Mouse (Mus musculus) lung, embryonic 15.5 days (tissue): ENCODE measurements at regions not wholly inside any gene's neighbourhood (a gene's known extent, or its start where the extent isn't known, plus 50 kb on each side); places are given as distances from the start of the nearest gene placed in this dataset.

Experiments used
- ATAC-seq: fragments of 200-750 bp; cut with Nextera tagmentation; 2 replicates; pipeline ENCODE4 v1.8.0; 2017; ENCODE audit warnings: moderate number of reproducible peaks, borderline replicate concordance; ENCODE audit not compliant: low FRiP score, low TSS enrichment; ENCODE audit errors: extremely low read depth
- H3K27ac ChIP-seq: fragments of 300-500 bp; sonication (generic); 2 replicates; pipeline ENCODE4 v1.5.1; 2015; ENCODE audit warnings: moderate library complexity, mild to moderate bottlenecking, inconsistent platforms
- H3K27me3 ChIP-seq: fragments of 300-500 bp; sonication (generic); 2 replicates; pipeline ENCODE4 v1.6.1; 2015; ENCODE audit warnings: inconsistent platforms
- H3K36me3 ChIP-seq: fragments of 300-500 bp; sonication (generic); 2 replicates; pipeline ENCODE4 v1.6.1; 2015; ENCODE audit warnings: inconsistent platforms
- H3K4me1 ChIP-seq: fragments of 300-500 bp; sonication (generic); 2 replicates; pipeline ENCODE4 v1.6.1; 2015; ENCODE audit warnings: inconsistent platforms
- H3K4me2 ChIP-seq: fragments of 300-500 bp; sonication (generic); 2 replicates; pipeline ENCODE4 v1.6.1; 2015; ENCODE audit warnings: inconsistent platforms, mild to moderate bottlenecking, moderate library complexity
- H3K4me3 ChIP-seq: fragments of 300-500 bp; sonication (generic); 2 replicates; pipeline ENCODE4 v1.5.1; 2015; ENCODE audit warnings: mild to moderate bottlenecking, inconsistent platforms
- H3K9ac ChIP-seq: fragments of 300-500 bp; sonication (generic); 2 replicates; pipeline ENCODE4 v1.6.1; 2015; ENCODE audit warnings: inconsistent platforms
- H3K9me3 ChIP-seq: fragments of 300-500 bp; sonication (generic); 2 replicates; pipeline ENCODE4 v1.6.1; 2016; ENCODE audit warnings: inconsistent platforms
- WGBS: fragments of 180-500 bp; shearing (Covaris S2); methylation state at CpG from one replicate; pipeline ENCODE4 v1.1.7; 2015; 5-methylcytosine and 5-hydroxymethylcytosine counted together

- Histone ChIP-seq H3K4me2 (no peak overlapping the region), H3K27me3 (no peaks in the 10 kb centered on the region), H3K9ac (no peak overlapping the region), H3K36me3 (no peaks in the 10 kb centered on the region), H3K4me3 (no peak overlapping the region), H3K4me1 (no peaks in the 10 kb centered on the region), H3K9me3 (no peaks in the 10 kb centered on the region), H3K27ac (no peak overlapping the region)
- WGBS = 55% methylated on average over 2 of the region's 2 CpGs
- ATAC-seq = no peak
Observed at GRCm38 (mm10) chr3:148422205-148422604, 568.1 kb downstream of the Adgrl2 start.

GRCm38 (mm10) chr3:148420303-148420702 is 570.1 kb downstream of the Adgrl2 start:
- no peak overlapping the region for H3K27ac ChIP-seq
- H3K36me3 ChIP-seq = no peaks in the 10 kb centered on the region
- H3K4me2 ChIP-seq = no peak overlapping the region
- no peak for ATAC-seq
- no peaks in the 10 kb centered on the region for H3K4me1 ChIP-seq
- no peaks in the 10 kb centered on the region for H3K27me3 ChIP-seq
- H3K9ac ChIP-seq = no peak overlapping the region
- no peak overlapping the region for H3K4me3 ChIP-seq
- H3K9me3 ChIP-seq = no peaks in the 10 kb centered on the region
- 83% methylated on average over 5 of the region's 5 CpGs for WGBS

- Histone ChIP-seq H3K27me3 (no peaks in the 10 kb centered on the region), H3K4me2 (no peak overlapping the region), H3K4me3 (no peak overlapping the region), H3K9me3 (no peaks in the 10 kb centered on the region), H3K4me1 (no peaks in the 10 kb centered on the region), H3K27ac (no peak overlapping the region), H3K9ac (no peak overlapping the region), H3K36me3 (no peaks in the 10 kb centered on the region)
- WGBS = 74% methylated on average over 2 of the region's 2 CpGs
- no peak for ATAC-seq
Observed at GRCm38 (mm10) chr3:148419462-148420074, 570.8 kb downstream of the Adgrl2 start.

GRCm38 (mm10) chr3:148418067-148418466 is 572.3 kb downstream of the Adgrl2 start:
- Histone ChIP-seq H3K4me1 (no peaks in the 10 kb centered on the region), H3K9me3 (no peaks in the 10 kb centered on the region), H3K4me3 (no peak overlapping the region), H3K27me3 (no peaks in the 10 kb centered on the region), H3K27ac (no peak overlapping the region), H3K9ac (no peak overlapping the region), H3K4me2 (peak overlapping the region; percentile 13; the same call in 1 of the 2 replicates), H3K36me3 (no peaks in the 10 kb centered on the region)
- 5% methylated on average over 6 of the region's 6 CpGs for WGBS
- no peak for ATAC-seq

- no peak for ATAC-seq
- H3K4me1 ChIP-seq = no peaks in the 10 kb centered on the region
- H3K9me3 ChIP-seq = no peaks in the 10 kb centered on the region
- no peaks in the 10 kb centered on the region for H3K27me3 ChIP-seq
- H3K4me2 ChIP-seq = no peak overlapping the region
- H3K36me3 ChIP-seq = no peaks in the 10 kb centered on the region
- H3K4me3 ChIP-seq = no peak overlapping the region
- H3K9ac ChIP-seq = no peak overlapping the region
- H3K27ac ChIP-seq = no peak overlapping the region
- WGBS = 76% methylated on average over 7 of the region's 7 CpGs
Observed at GRCm38 (mm10) chr3:148415443-148415842, 574.9 kb downstream of the Adgrl2 start.

- no peak overlapping the region for H3K9ac ChIP-seq
- ATAC-seq = no peak
- no peak overlapping the region for H3K4me2 ChIP-seq
- no peaks in the 10 kb centered on the region for H3K36me3 ChIP-seq
- peaks cover 8% of the 10 kb centered on the region; the same call in 1 of the 2 replicates for H3K4me1 ChIP-seq
- no peak overlapping the region for H3K4me3 ChIP-seq
- H3K27me3 ChIP-seq = no peaks in the 10 kb centered on the region
- WGBS = 49% methylated on average over 1 of the region's 1 CpGs
- H3K9me3 ChIP-seq = no peaks in the 10 kb centered on the region
- no peak overlapping the region for H3K27ac ChIP-seq
Observed at GRCm38 (mm10) chr3:148413027-148413426, 577.3 kb downstream of the Adgrl2 start.

GRCm38 (mm10) chr3:148412191-148412590 is 578.2 kb downstream of the Adgrl2 start:
- no peaks in the 10 kb centered on the region for H3K36me3 ChIP-seq
- H3K27ac ChIP-seq = no peak overlapping the region
- WGBS = 59% methylated on average over 1 of the region's 1 CpGs

GRCm38 (mm10) chr3:148398349-148398748 is 592.0 kb downstream of the Adgrl2 start:
- Histone ChIP-seq H3K27ac (no peak overlapping the region), H3K4me2 (no peak overlapping the region), H3K36me3 (no peaks in the 10 kb centered on the region), H3K4me3 (no peak overlapping the region), H3K4me1 (no peaks in the 10 kb centered on the region), H3K27me3 (no peaks in the 10 kb centered on the region), H3K9ac (no peak overlapping the region), H3K9me3 (no peaks in the 10 kb centered on the region)
- WGBS = 55% methylated on average over 7 of the region's 7 CpGs
- no peak for ATAC-seq

More at GRCm38 (mm10) chr3:148412191-148412590, 578.2 kb downstream of the Adgrl2 start:
- H3K4me1 ChIP-seq = peaks cover 8% of the 10 kb centered on the region; the same call in 1 of the 2 replicates
- no peak overlapping the region for H3K4me2 ChIP-seq
- no peak for ATAC-seq
- H3K27me3 ChIP-seq = no peaks in the 10 kb centered on the region
- H3K9me3 ChIP-seq = no peaks in the 10 kb centered on the region
- no peak overlapping the region for H3K9ac ChIP-seq
- H3K4me3 ChIP-seq = no peak overlapping the region

GRCm38 (mm10) chr3:148387550-148387949 is 602.8 kb downstream of the Adgrl2 start:
- Histone ChIP-seq H3K9me3 (no peaks in the 10 kb centered on the region), H3K4me2 (no peak overlapping the region), H3K27ac (no peak overlapping the region), H3K4me3 (no peak overlapping the region), H3K36me3 (no peaks in the 10 kb centered on the region), H3K27me3 (no peaks in the 10 kb centered on the region), H3K9ac (no peak overlapping the region), H3K4me1 (peaks cover 5% of the 10 kb centered on the region; the same call in 1 of the 2 replicates)
- WGBS = 46% methylated on average over 6 of the region's 6 CpGs
- ATAC-seq = no peak

GRCm38 (mm10) chr3:148385712-148386111 is 604.6 kb downstream of the Adgrl2 start:
- ATAC-seq = no peak
- no peak overlapping the region for H3K27ac ChIP-seq
- H3K27me3 ChIP-seq = no peaks in the 10 kb centered on the region
- no peak overlapping the region for H3K4me2 ChIP-seq
- peaks cover 5% of the 10 kb centered on the region; the same call in 1 of the 2 replicates for H3K4me1 ChIP-seq
- no peak overlapping the region for H3K4me3 ChIP-seq
- H3K9me3 ChIP-seq = no peaks in the 10 kb centered on the region
- H3K36me3 ChIP-seq = no peaks in the 10 kb centered on the region
- 94% methylated on average over 7 of the region's 7 CpGs for WGBS
- no peak overlapping the region for H3K9ac ChIP-seq

- Histone ChIP-seq H3K9ac (no peak overlapping the region), H3K27ac (no peak overlapping the region), H3K36me3 (no peaks in the 10 kb centered on the region), H3K9me3 (no peaks in the 10 kb centered on the region), H3K4me3 (no peak overlapping the region), H3K4me2 (no peak overlapping the region), H3K4me1 (no peaks in the 10 kb centered on the region), H3K27me3 (no peaks in the 10 kb centered on the region)
- 97% methylated on average over 1 of the region's 1 CpGs for WGBS
- no peak for ATAC-seq
Observed at GRCm38 (mm10) chr3:148381057-148381456, 609.3 kb downstream of the Adgrl2 start.

- no peak overlapping the region for H3K4me3 ChIP-seq
- ATAC-seq = no peak
- WGBS = 74% methylated on average over 5 of the region's 5 CpGs
Observed at GRCm38 (mm10) chr3:148363331-148363730, 627.0 kb downstream of the Adgrl2 start.

More at GRCm38 (mm10) chr3:148363331-148363730, 627.0 kb downstream of the Adgrl2 start:
- H3K27ac ChIP-seq = no peak overlapping the region
- no peaks in the 10 kb centered on the region for H3K36me3 ChIP-seq
- no peak overlapping the region for H3K4me2 ChIP-seq
- H3K9me3 ChIP-seq = no peaks in the 10 kb centered on the region
- peaks cover 22% of the 10 kb centered on the region; the same call in 1 of the 2 replicates for H3K4me1 ChIP-seq
- no peak overlapping the region for H3K9ac ChIP-seq
- H3K27me3 ChIP-seq = no peaks in the 10 kb centered on the region
